Mouse (Mus musculus): ENCODE measurements around the gene Nptxr.

GRCm38 (mm10) chr15:79833251-79834050, 28.9 kb upstream of the Nptxr start:
- TF ChIP-seq CTCF (IDR thresholded peaks at IDR 0.05; ENCODE audit: control insufficient read depth, insufficient read depth, low read length) = no peak
- TF ChIP-seq POLR2A (IDR thresholded peaks at IDR 0.05; ENCODE audit: borderline replicate concordance, control insufficient read depth, low read depth, low read length) = no peak

Data from bone marrow, adult 2 months (tissue).